Mouse (Mus musculus) kidney, adult 2 months (tissue): ENCODE measurements around the gene Zbtb8a.

ENCODE experiments used
- CTCF ChIP-seq: fragments of 200-500 bp; conservative IDR thresholded peaks from 2 replicates; pipeline ENCODE4 v1.5.1; 2011; ENCODE audit warnings: low read depth, mild to moderate bottlenecking, control low read depth, low read length, moderate library complexity, mixed read lengths; ENCODE audit not compliant: insufficient read depth, insufficient read length
- POLR2A ChIP-seq: fragments of 200-500 bp; IDR thresholded peaks from one replicate; pipeline ENCODE4 v1.6.1; 2011; ENCODE audit warnings: low read depth, low read length, control low read depth

- TF ChIP-seq CTCF (no peak), POLR2A (no peak)
These were observed 20.2 kb downstream of the Zbtb8a start for GRCm38 (mm10) chr4:129357613-129358163.
